Mouse (Mus musculus): ENCODE data around the gene Spag4.

Spag4 gene

DNA sequence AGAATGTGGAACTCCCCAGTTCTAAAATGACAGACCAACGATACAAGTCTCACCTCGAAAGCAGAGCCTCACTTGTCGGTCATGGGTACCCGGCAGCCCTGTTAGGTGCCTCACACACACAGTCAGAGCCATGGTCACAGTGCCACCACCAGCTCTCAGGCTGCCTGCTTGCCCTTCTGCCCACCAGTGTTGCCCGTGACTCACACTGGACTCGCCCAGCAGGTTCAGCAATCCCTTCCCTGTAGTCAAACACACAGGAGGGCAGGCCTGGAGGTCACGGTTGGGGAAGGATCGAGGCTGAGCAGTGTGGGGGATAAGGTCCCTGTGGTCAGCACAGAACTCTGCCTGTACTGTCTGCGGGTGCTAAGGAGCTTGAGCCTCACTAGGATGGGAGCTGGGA is 12.2 kb upstream of the Spag4 start, which contains the start of gene Fer1l4:
Fer1l4 (minus strand) TSS at position 132 of the 400 bp plus-strand sequence.
- TF ChIP-seq POU5F1 (IDR thresholded peaks at IDR 0.05; ENCODE audit: borderline replicate concordance, low read length) = no peak
- no peak for TF ChIP-seq NANOG (IDR thresholded peaks at IDR 0.05; ENCODE audit: borderline replicate concordance, low read length)
- TF ChIP-seq CTCF (conservative IDR thresholded peaks at IDR 0.05; ENCODE audit: low read length) = no peak
- Histone ChIP-seq H3K9me3 (ENCODE audit: low read length) (no peaks in the 10 kb centered on the region), H3K4me3 (replicated peaks; ENCODE audit: low read length) (no peak within 1 kb of the TSS), H3K27me3 (ENCODE audit: insufficient read depth, low read length) (peaks cover 38% of the 10 kb centered on the region), H3K36me3 (ENCODE audit: insufficient read depth, low read length) (no peaks in the 10 kb centered on the region), H3K4me1 (replicated peaks; ENCODE audit: low read depth, low read length) (peaks cover 6% of the 10 kb centered on the region)

GRCm38 (mm10) chr2:156066126-156066525 is 1.2 kb downstream of the Spag4 start:
- peaks cover 19% of the 10 kb centered on the region for H3K4me1 ChIP-seq (replicated peaks; ENCODE audit: low read depth, low read length)
- peaks cover 44% of the 10 kb centered on the region for H3K27me3 ChIP-seq (ENCODE audit: insufficient read depth, low read length)

GRCm38 (mm10) chr2:156067916-156068315 is 2.9 kb downstream of the Spag4 start:
- Histone ChIP-seq H3K27me3 (ENCODE audit: insufficient read depth, low read length) (peaks cover 39% of the 10 kb centered on the region), H3K4me3 (replicated peaks; ENCODE audit: low read length) (no peak overlapping the region; the same call in 1 of the 2 replicates), H3K9me3 (ENCODE audit: low read length) (no peaks in the 10 kb centered on the region), H3K4me1 (replicated peaks; ENCODE audit: low read depth, low read length) (peaks cover 19% of the 10 kb centered on the region), H3K36me3 (ENCODE audit: insufficient read depth, low read length) (peaks cover 7% of the 10 kb centered on the region)
- no peak for TF ChIP-seq CTCF (conservative IDR thresholded peaks at IDR 0.05; ENCODE audit: low read length)
- no peak for TF ChIP-seq NANOG (IDR thresholded peaks at IDR 0.05; ENCODE audit: borderline replicate concordance, low read length)
- TF ChIP-seq POU5F1 (IDR thresholded peaks at IDR 0.05; ENCODE audit: borderline replicate concordance, low read length) = no peak

More at GRCm38 (mm10) chr2:156066126-156066525, 1.2 kb downstream of the Spag4 start:
- no peak for TF ChIP-seq POU5F1 (IDR thresholded peaks at IDR 0.05; ENCODE audit: borderline replicate concordance, low read length)
- no peak for TF ChIP-seq CTCF (conservative IDR thresholded peaks at IDR 0.05; ENCODE audit: low read length)
- Histone ChIP-seq H3K36me3 (ENCODE audit: insufficient read depth, low read length) (peaks cover 4% of the 10 kb centered on the region), H3K4me3 (replicated peaks; ENCODE audit: low read length) (peak overlapping the region; percentile 93), H3K9me3 (ENCODE audit: low read length) (no peaks in the 10 kb centered on the region)

- Histone ChIP-seq H3K9me3 (ENCODE audit: low read length) (no peaks in the 10 kb centered on the region), H3K27me3 (ENCODE audit: insufficient read depth, low read length) (peaks cover 15% of the 10 kb centered on the region), H3K36me3 (ENCODE audit: insufficient read depth, low read length) (peaks cover 37% of the 10 kb centered on the region), H3K4me1 (replicated peaks; ENCODE audit: low read depth, low read length) (peaks cover 34% of the 10 kb centered on the region), H3K4me3 (replicated peaks; ENCODE audit: low read length) (no peak overlapping the region)
- no peak for TF ChIP-seq CTCF (conservative IDR thresholded peaks at IDR 0.05; ENCODE audit: low read length)
- TF ChIP-seq NANOG (IDR thresholded peaks at IDR 0.05; ENCODE audit: borderline replicate concordance, low read length) = no peak
- TF ChIP-seq POU5F1 (IDR thresholded peaks at IDR 0.05; ENCODE audit: borderline replicate concordance, low read length) = no peak
These were observed 6.3 kb downstream of the Spag4 start for GRCm38 (mm10) chr2:156071236-156071635.

DNA sequence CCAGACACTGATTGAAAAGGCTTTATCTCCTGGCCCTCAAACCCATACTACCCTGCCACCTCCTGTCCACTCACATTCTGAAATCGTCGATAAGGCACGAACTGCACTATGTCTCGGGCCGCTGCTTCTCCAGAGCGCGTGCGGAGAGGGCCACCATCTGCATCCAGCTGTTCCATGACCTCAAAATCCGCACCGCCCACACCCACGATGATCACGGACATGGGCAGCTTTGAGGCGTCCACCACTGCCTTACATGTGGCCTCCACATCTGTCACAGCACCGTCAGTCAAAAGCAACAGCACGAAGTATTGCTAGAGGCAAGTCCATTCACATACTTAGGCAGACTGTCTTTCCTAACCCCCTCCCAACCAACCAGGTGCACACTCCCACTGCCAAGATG is 8.8 kb downstream of the Spag4 start:
- TF ChIP-seq POU5F1 (IDR thresholded peaks at IDR 0.05; ENCODE audit: borderline replicate concordance, low read length) = no peak
- TF ChIP-seq CTCF (conservative IDR thresholded peaks at IDR 0.05; ENCODE audit: low read length) = no peak
- no peak for TF ChIP-seq NANOG (IDR thresholded peaks at IDR 0.05; ENCODE audit: borderline replicate concordance, low read length)
- Histone ChIP-seq H3K27me3 (ENCODE audit: insufficient read depth, low read length) (no peaks in the 10 kb centered on the region), H3K4me1 (replicated peaks; ENCODE audit: low read depth, low read length) (peaks cover 49% of the 10 kb centered on the region), H3K4me3 (replicated peaks; ENCODE audit: low read length) (peak overlapping the region; percentile 29; the same call in 1 of the 2 replicates), H3K9me3 (ENCODE audit: low read length) (no peaks in the 10 kb centered on the region), H3K36me3 (ENCODE audit: insufficient read depth, low read length) (peaks cover 61% of the 10 kb centered on the region)

DNA sequence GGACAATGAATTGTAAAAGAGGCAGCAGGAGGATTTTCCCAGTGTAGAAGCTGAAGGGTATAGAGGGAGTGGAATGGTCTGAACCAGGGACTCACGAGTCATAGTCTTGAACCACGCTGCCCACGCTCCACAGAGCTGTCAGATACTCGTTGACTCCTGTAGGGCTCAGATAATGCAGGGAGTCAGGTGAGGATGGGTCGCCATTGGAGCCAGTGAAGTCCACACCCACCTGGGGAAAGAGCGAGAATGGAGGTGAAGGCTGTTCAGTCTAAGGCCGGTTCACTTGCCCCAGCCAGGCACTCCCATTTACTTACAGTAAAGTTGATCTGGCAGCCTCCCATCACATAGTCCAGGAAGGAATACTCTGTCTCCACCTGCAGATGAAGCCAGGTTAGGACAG is 12.5 kb downstream of the Spag4 start:
- TF ChIP-seq NANOG (IDR thresholded peaks at IDR 0.05; ENCODE audit: borderline replicate concordance, low read length) (no peak), POU5F1 (IDR thresholded peaks at IDR 0.05; ENCODE audit: borderline replicate concordance, low read length) (no peak), CTCF (conservative IDR thresholded peaks at IDR 0.05; ENCODE audit: low read length) (no peak)
- Histone ChIP-seq H3K9me3 (ENCODE audit: low read length) (no peaks in the 10 kb centered on the region), H3K36me3 (ENCODE audit: insufficient read depth, low read length) (peaks cover 64% of the 10 kb centered on the region), H3K4me3 (replicated peaks; ENCODE audit: low read length) (no peak overlapping the region), H3K27me3 (ENCODE audit: insufficient read depth, low read length) (no peaks in the 10 kb centered on the region), H3K4me1 (replicated peaks; ENCODE audit: low read depth, low read length) (peaks cover 63% of the 10 kb centered on the region)

GRCm38 (mm10) chr2:156078421-156079182 is 13.6 kb downstream of the Spag4 start:
- H3K4me1 ChIP-seq (replicated peaks; ENCODE audit: low read depth, low read length) = peaks cover 58% of the 10 kb centered on the region
- TF ChIP-seq NANOG (IDR thresholded peaks at IDR 0.05; ENCODE audit: borderline replicate concordance, low read length) (no peak), CTCF (conservative IDR thresholded peaks at IDR 0.05; ENCODE audit: low read length) (no peak), POU5F1 (IDR thresholded peaks at IDR 0.05; ENCODE audit: borderline replicate concordance, low read length) (no peak)
- no peaks in the 10 kb centered on the region for H3K27me3 ChIP-seq (ENCODE audit: insufficient read depth, low read length)
- H3K9me3 ChIP-seq (ENCODE audit: low read length) = no peaks in the 10 kb centered on the region
- H3K36me3 ChIP-seq (ENCODE audit: insufficient read depth, low read length) = peaks cover 54% of the 10 kb centered on the region
- no peak overlapping the region for H3K4me3 ChIP-seq (replicated peaks; ENCODE audit: low read length)

DNA sequence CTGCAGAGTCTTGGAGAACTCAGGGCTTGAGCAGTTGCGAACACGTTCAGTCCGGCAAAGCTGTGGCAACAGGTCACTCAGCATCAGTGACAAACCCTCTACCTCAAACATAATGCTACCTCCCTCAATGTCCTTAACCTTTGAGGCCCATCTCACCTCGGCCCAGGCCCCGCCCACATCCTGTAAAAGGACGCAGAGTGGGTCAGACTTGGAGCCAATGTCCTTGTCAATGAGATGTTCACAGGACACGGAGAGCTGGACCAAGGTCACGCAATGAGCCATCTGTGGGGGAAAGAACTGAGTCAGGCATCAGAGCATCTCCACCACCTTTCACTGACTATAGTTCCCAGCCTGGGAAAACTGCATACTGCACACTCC is 14.2 kb downstream of the Spag4 start:
- Histone ChIP-seq H3K4me1 (replicated peaks; ENCODE audit: low read depth, low read length) (peaks cover 53% of the 10 kb centered on the region), H3K9me3 (ENCODE audit: low read length) (no peaks in the 10 kb centered on the region), H3K36me3 (ENCODE audit: insufficient read depth, low read length) (peaks cover 49% of the 10 kb centered on the region), H3K27me3 (ENCODE audit: insufficient read depth, low read length) (no peaks in the 10 kb centered on the region), H3K4me3 (replicated peaks; ENCODE audit: low read length) (no peak overlapping the region)
- TF ChIP-seq CTCF (conservative IDR thresholded peaks at IDR 0.05; ENCODE audit: low read length) (no peak), NANOG (IDR thresholded peaks at IDR 0.05; ENCODE audit: borderline replicate concordance, low read length) (no peak), POU5F1 (IDR thresholded peaks at IDR 0.05; ENCODE audit: borderline replicate concordance, low read length) (no peak)
